Mouse (Mus musculus) midbrain, embryonic 14.5 days (tissue): ENCODE results near the gene Pbrm1. TPM values are rescaled to one million over a fixed set of nuclear protein-coding genes. Genes with fewer than 3 reads are reported as not detected.

Experiments
- ATAC-seq: fragments of 200-750 bp; cut with Nextera tagmentation; 2 replicates; pipeline ENCODE4 v1.8.0; 2017; ENCODE audit warnings: moderate number of reproducible peaks, moderate library complexity; ENCODE audit not compliant: low FRiP score, low TSS enrichment
- DNase-seq: peaks from one replicate; pipeline ENCODE4 v3.0.0-alpha.2; 2015
- H3K27ac ChIP-seq: fragments of 300-500 bp; sonication (generic); replicated peaks from 2 replicates; pipeline ENCODE4 v1.5.1; 2014; ENCODE audit warnings: mild to moderate bottlenecking, low read depth, low read length, moderate library complexity
- H3K27me3 ChIP-seq: fragments of 300-500 bp; sonication (generic); 2 replicates; pipeline ENCODE4 v1.6.1; 2014; ENCODE audit warnings: low read length, control low read depth, mixed read lengths; ENCODE audit not compliant: control insufficient read depth, insufficient read depth
- H3K36me3 ChIP-seq: fragments of 300-500 bp; sonication (generic); 2 replicates; pipeline ENCODE4 v1.6.1; 2014; ENCODE audit warnings: low read length, control low read depth; ENCODE audit not compliant: control insufficient read depth, insufficient read depth
- H3K4me1 ChIP-seq: fragments of 300-500 bp; sonication (generic); 2 replicates; pipeline ENCODE4 v1.6.1; 2014; ENCODE audit warnings: mild to moderate bottlenecking, antibody characterized with exemption, low read length, control low read depth; ENCODE audit not compliant: control insufficient read depth, insufficient read depth
- H3K4me2 ChIP-seq: fragments of 300-500 bp; sonication (generic); 2 replicates; pipeline ENCODE4 v1.6.1; 2014; ENCODE audit warnings: mild to moderate bottlenecking, low read length, moderate library complexity
- H3K4me3 ChIP-seq: fragments of 300-500 bp; sonication (generic); replicated peaks from 2 replicates; pipeline ENCODE4 v1.5.1; 2014; ENCODE audit warnings: low read depth, low read length
- H3K9ac ChIP-seq: fragments of 300-500 bp; sonication (generic); replicated peaks from 2 replicates; pipeline ENCODE4 v1.6.1; 2014; ENCODE audit warnings: mild to moderate bottlenecking, low read length, moderate library complexity
- H3K9me3 ChIP-seq: fragments of 300-500 bp; sonication (generic); 2 replicates; pipeline ENCODE4 v1.6.1; 2016; ENCODE audit warnings: low read length, control low read depth, mixed read lengths; ENCODE audit not compliant: control insufficient read depth
- WGBS: fragments of 180-500 bp; shearing (Covaris S2); extraction: QIAGEN DNeasy Blood & Tissue Kit; methylation state at CpG from one replicate; pipeline ENCODE4 v1.1.7; 2014; 5-methylcytosine and 5-hydroxymethylcytosine counted together
- polyA plus RNA-seq: library from polyadenylated mRNA; unstranded; fragments of >200 nt; fragmentation: Nextera tagmentation; extraction: Ambion mirVana; gene quantifications from 2 replicates; pipeline ENCODE4 v1.2.1, GENCODE M21; 2014

The Pbrm1 gene
- polyA plus RNA-seq, 1 experiment from 2014 or later = 136 TPM

GRCm38 (mm10) chr14:31105156-31105555 is 86.2 kb downstream of the Pbrm1 start:
- Histone ChIP-seq H3K4me1 (no peaks in the 10 kb centered on the region), H3K36me3 (peaks cover 69% of the 10 kb centered on the region), H3K4me2 (no peak overlapping the region), H3K9me3 (no peaks in the 10 kb centered on the region), H3K4me3 (no peak overlapping the region), H3K27me3 (no peaks in the 10 kb centered on the region), H3K27ac (no peak overlapping the region), H3K9ac (no peak overlapping the region)
- DNase-seq = no peak
- WGBS = 94% methylated on average over 2 of the region's 2 CpGs
- ATAC-seq = no peak

DNA sequence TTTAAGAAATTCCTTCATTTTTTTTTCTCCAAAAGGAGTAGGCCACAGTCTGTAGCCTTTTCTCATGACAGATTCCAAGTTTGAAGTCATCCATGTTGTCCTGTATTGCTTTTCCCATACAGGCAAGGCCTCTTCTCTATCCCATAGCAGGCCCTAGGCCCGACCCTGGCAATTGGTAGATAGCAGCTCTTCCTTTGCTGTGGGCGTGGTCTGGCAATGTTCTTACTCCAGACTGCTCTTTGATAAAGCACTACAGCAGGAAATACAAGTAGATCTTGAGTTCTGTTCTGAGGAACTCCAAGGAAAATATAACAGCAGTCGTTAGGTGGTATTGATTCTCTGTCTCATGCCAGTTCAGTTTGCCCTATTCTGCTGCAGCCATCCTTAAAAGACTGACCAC is 91.7 kb downstream of the Pbrm1 start:
- Histone ChIP-seq H3K27ac (no peak overlapping the region), H3K4me1 (no peaks in the 10 kb centered on the region), H3K27me3 (no peaks in the 10 kb centered on the region), H3K4me3 (no peak overlapping the region), H3K9ac (no peak overlapping the region), H3K4me2 (no peak overlapping the region), H3K36me3 (peaks cover 83% of the 10 kb centered on the region), H3K9me3 (no peaks in the 10 kb centered on the region)
- DNase-seq (no peak), ATAC-seq (no peak)
- 88% methylated on average over 3 of the region's 3 CpGs for WGBS

- DNase-seq (no peak), ATAC-seq (no peak)
- Histone ChIP-seq H3K9me3 (no peaks in the 10 kb centered on the region), H3K4me3 (no peak overlapping the region), H3K36me3 (peaks cover 82% of the 10 kb centered on the region), H3K4me1 (no peaks in the 10 kb centered on the region), H3K9ac (no peak overlapping the region), H3K4me2 (no peak overlapping the region), H3K27ac (no peak overlapping the region), H3K27me3 (no peaks in the 10 kb centered on the region)
- 91% methylated on average over 5 of the region's 5 CpGs for WGBS
Observed at GRCm38 (mm10) chr14:31112187-31112586, 93.2 kb downstream of the Pbrm1 start.

- H3K4me2 ChIP-seq = no peak overlapping the region
- H3K9me3 ChIP-seq = no peaks in the 10 kb centered on the region
- no peak for ATAC-seq
- DNase-seq = no peak
- H3K9ac ChIP-seq = no peak overlapping the region
- H3K36me3 ChIP-seq = peaks cover 84% of the 10 kb centered on the region
- no peaks in the 10 kb centered on the region for H3K27me3 ChIP-seq
- 88% methylated on average over 3 of the region's 3 CpGs for WGBS
- H3K27ac ChIP-seq = no peak overlapping the region
- H3K4me3 ChIP-seq = no peak overlapping the region
- no peaks in the 10 kb centered on the region for H3K4me1 ChIP-seq
Observed at GRCm38 (mm10) chr14:31114011-31114410, 95.1 kb downstream of the Pbrm1 start.

- H3K36me3 ChIP-seq = peaks cover 79% of the 10 kb centered on the region
- no peaks in the 10 kb centered on the region for H3K27me3 ChIP-seq
- H3K27ac ChIP-seq = no peak overlapping the region
- DNase-seq (no peak), ATAC-seq (no peak)
- H3K4me1 ChIP-seq = no peaks in the 10 kb centered on the region
- H3K4me3 ChIP-seq = no peak overlapping the region
- WGBS = 82% methylated on average over 2 of the region's 2 CpGs
- no peaks in the 10 kb centered on the region for H3K9me3 ChIP-seq
- no peak overlapping the region for H3K9ac ChIP-seq
- no peak overlapping the region for H3K4me2 ChIP-seq
Observed at GRCm38 (mm10) chr14:31115522-31115921, 96.6 kb downstream of the Pbrm1 start.

DNA sequence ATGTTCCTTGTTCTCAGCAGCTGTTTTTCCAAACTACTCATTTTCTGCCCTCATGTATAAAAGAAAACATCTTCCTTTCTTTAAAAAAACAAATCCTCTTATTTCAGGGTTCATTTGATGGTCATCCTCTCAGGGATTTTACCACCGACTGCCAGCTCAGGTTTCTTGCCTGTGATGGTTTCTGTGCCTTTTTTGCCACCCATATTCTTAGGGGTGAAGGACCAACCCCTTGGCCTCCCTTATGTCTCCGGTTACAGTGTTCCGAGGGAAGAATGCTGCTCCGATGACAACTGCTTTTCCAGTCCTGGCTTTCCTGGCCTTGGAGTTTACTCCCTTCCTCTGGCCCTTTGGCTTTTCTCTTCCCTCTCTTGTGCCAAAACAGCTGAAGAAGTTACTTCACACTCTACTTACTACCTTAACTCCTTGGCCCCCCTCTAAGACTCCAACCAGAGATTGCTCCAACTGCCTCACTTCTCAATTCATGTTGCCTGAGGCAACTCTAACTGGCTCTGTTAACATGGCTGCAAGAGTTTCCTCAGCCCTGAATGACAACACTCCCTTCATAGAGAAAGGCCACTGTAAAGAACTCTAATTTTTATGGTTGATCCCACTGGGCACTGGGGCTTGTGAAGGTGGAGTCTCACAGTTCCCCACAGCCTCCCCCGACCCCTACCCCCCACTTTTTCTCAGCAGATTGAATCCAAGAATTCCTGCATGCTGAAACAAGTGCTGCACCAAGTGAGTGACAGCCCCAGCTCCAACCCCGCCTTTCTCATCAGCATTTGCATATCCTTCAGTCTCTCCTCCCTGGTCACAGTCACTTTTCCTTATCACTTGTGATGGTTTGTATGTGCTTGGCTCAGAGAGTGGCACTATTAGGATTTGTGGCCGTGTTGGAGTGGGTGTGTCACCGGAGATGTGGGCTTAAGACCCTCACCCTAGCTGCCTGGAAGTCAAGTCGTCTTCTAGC is 106.5 kb downstream of the Pbrm1 start:
- ATAC-seq (no peak), DNase-seq (no peak)
- Histone ChIP-seq H3K27ac (0 out of 2 replicates have a peak overlapping the region, but pooled peaks have one; percentile 14), H3K36me3 (peaks cover 28% of the 10 kb centered on the region), H3K9me3 (no peaks in the 10 kb centered on the region), H3K4me3 (no peak overlapping the region), H3K4me1 (peaks cover 21% of the 10 kb centered on the region; the same call in 1 of the 2 replicates), H3K9ac (no peak overlapping the region), H3K27me3 (no peaks in the 10 kb centered on the region), H3K4me2 (no peak overlapping the region)
- WGBS = 80% methylated on average over 9 of the region's 9 CpGs

- Histone ChIP-seq H3K27ac (no peak overlapping the region), H3K36me3 (peaks cover 18% of the 10 kb centered on the region), H3K4me2 (peak overlapping the region; percentile 29; the same call in 1 of the 2 replicates), H3K4me1 (peaks cover 25% of the 10 kb centered on the region), H3K9ac (no peak overlapping the region), H3K27me3 (no peaks in the 10 kb centered on the region), H3K4me3 (no peak overlapping the region), H3K9me3 (no peaks in the 10 kb centered on the region)
- WGBS = 93% methylated on average over 8 of the region's 8 CpGs
- DNase-seq (no peak), ATAC-seq (no peak)
Observed at GRCm38 (mm10) chr14:31126826-31127225, 107.9 kb downstream of the Pbrm1 start.

- peak; percentile 57 for DNase-seq
- Histone ChIP-seq H3K27me3 (no peaks in the 10 kb centered on the region), H3K4me2 (peak overlapping the region; percentile 72), H3K4me1 (peaks cover 40% of the 10 kb centered on the region), H3K27ac (peak overlapping the region; percentile 75), H3K36me3 (peaks cover 14% of the 10 kb centered on the region; the same call in 1 of the 2 replicates), H3K9me3 (no peaks in the 10 kb centered on the region), H3K4me3 (peak overlapping the region; percentile 71), H3K9ac (peak overlapping the region; percentile 72)
- no peak for ATAC-seq
- WGBS = 2% methylated on average over 23 of the region's 23 CpGs
Observed at GRCm38 (mm10) chr14:31128101-31128825, 109.3 kb downstream of the Pbrm1 start.
